Mouse (Mus musculus) lung, adult 2 months (tissue): Measurements from ENCODE around the gene Gm20388. TPM values are rescaled to one million over a fixed set of nuclear protein-coding genes. Genes with fewer than 3 reads are reported as not detected.

Experiments used
- DNase-seq: peaks from one replicate; pipeline ENCODE4 v3.0.0; 2022
- H3K4me1 ChIP-seq: fragments of 200-500 bp; 2 replicates; pipeline ENCODE4 v1.6.1; 2011; ENCODE audit warnings: low read length; ENCODE audit not compliant: control insufficient read depth, insufficient read depth
- H3K4me3 ChIP-seq: fragments of 200-500 bp; replicated peaks from 2 replicates; pipeline ENCODE3; 2011; ENCODE audit warnings: low read depth, mild to moderate bottlenecking, control low read depth, low read length; ENCODE audit errors: extremely low read depth
- CTCF ChIP-seq: fragments of 200-500 bp; IDR thresholded peaks from 2 replicates; pipeline ENCODE4 v1.5.1; 2011; ENCODE audit warnings: mild to moderate bottlenecking, low read length, control low read depth; ENCODE audit not compliant: insufficient read depth
- POLR2A ChIP-seq: fragments of 200-500 bp; IDR thresholded peaks from 2 replicates; pipeline ENCODE4 v1.6.1; 2011; ENCODE audit warnings: low read depth, mild to moderate bottlenecking, control low read depth, low read length, borderline replicate concordance; ENCODE audit errors: extremely low read depth
- WGBS: fragments of 180-500 bp; shearing (Covaris S2); methylation state at CpG from one replicate; pipeline ENCODE4 v1.1.7; 2018; 5-methylcytosine and 5-hydroxymethylcytosine counted together
- polyA plus RNA-seq: library from polyadenylated mRNA; depleted of rRNA; stranded (reverse); fragments of >200 nt; gene quantifications from 2 replicates; pipeline ENCODE4 v1.2.3, GENCODE M21; 2012

The Gm20388 gene
- polyA plus RNA-seq, 1 experiment = 67.8 TPM

DNA sequence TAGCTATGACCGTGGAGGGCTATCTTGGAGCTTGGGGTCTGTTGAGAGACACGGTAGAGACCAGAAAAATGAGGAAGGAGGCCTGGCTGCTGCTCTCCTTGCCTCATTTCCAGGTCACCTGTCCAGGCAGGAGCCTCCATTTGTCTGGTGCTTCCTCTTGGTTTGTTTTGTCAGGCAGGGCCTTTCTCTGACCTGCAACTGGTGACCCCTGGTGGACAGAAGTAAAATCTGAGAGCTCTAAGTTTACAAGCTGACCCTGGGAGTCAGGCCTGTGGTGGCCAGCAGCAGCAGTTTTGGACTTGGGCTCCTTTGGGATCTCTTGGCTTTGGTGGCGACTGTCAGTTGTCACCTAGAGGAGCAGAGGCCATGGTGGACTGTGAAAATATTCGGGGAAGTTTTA lies 2023.9 kb downstream of the Gm20388 start:
- TF ChIP-seq POLR2A = no peak
- peak; percentile 34; the same call in 1 of the 2 replicates for TF ChIP-seq CTCF
- no peaks in the 10 kb centered on the region for H3K4me1 ChIP-seq
- DNase-seq = peak; percentile 24
- no peak overlapping the region for H3K4me3 ChIP-seq
- 33% methylated on average over 4 of the region's 4 CpGs for WGBS

DNA sequence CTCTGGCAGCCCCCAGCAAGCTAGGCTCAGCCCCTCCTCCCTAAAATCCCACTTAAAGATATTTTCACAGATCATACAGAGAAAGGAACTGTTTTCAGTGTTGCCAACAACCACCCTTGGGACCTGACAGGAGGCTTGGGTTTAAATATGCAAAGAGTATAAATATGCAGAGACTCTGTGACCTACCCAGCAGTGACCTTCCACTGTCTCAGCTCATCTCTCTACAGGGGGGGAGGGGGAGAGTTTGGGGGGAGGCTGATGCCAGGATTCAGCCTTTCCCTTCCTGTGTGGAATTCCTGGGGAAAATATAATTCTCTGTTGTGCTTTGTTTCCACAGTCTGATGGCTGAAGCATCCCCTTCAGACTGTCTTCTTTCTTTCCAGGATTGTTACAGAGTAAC lies 2024.3 kb downstream of the Gm20388 start:
- no peak for DNase-seq
- no peak overlapping the region for H3K4me3 ChIP-seq
- H3K4me1 ChIP-seq = no peaks in the 10 kb centered on the region
- no peak for TF ChIP-seq POLR2A
- TF ChIP-seq CTCF = no peak

DNA sequence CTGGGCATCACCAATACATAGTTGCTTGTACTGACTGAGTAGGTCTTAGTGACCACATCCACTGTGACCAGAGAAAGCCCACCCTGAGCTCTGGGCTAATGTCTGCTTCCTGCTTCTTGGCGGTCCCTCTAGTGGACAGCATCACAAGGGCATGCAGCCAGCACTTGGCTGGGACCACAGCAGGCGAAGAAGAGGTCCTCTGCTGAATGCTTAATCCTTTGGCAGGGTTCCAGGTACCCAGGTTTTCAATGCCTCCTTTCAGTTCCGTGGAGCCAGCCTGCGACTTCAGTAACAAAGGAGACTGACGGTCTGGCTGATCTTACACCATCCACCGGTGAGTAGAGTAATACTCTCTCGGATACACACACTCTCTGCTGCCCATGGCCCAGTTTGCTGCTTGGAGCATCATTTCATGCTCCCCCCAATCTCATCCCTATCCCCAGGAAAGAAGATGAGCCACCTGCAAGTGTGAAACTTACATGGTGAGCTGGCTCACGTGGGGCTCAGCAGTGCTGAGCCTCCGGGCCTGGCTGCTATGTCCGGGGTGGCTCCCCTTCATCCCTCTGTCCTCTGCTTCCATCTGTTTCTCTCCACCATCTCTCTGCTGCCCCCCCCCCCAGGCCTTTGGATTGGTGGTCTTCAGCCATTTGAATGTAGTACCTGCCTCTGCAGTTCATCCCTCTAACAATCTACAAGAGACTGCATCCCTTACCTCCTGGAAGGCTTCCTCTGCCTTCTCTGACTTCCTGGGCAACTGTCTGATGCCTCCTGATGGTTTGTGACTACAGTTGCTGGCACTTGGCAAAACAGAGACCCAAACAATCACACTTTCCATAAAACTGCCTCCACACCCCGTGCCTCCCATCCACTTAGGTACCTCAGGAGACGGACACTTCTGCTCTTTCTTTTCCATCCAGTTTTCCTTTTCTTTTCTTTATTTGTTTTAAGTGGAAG lies 2025.0 kb downstream of the Gm20388 start:
- no peak for DNase-seq
- no peak overlapping the region for H3K4me3 ChIP-seq
- WGBS = 52% methylated on average over 12 of the region's 12 CpGs
- H3K4me1 ChIP-seq = no peaks in the 10 kb centered on the region
- no peak for TF ChIP-seq POLR2A
- TF ChIP-seq CTCF = 0 out of 2 replicates have a peak, but pooled peaks have one; percentile 9

DNA sequence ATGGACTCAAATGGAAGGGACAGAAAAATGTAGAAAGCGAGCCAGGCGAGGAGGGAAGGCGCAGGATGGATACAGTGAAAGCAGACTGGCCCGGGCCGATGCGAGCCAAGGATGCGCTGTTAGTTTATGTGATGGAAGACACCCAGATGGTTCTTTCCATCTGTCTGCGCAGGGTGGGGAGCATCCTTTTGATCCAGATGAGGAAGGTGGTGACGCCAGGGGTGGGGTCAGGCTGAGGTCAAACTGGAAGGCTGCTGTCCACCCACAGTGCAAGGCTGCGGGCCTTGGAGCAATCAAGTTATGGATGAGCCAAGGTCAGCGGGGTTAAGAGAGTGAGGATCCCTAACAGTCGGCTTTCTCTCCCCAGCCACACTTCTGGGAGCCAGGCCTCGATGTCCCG lies 2025.8 kb downstream of the Gm20388 start:
- Histone ChIP-seq H3K4me3 (no peak overlapping the region), H3K4me1 (no peaks in the 10 kb centered on the region)
- DNase-seq = no peak
- 46% methylated on average over 14 of the region's 14 CpGs for WGBS
- no peak for TF ChIP-seq CTCF
- no peak for TF ChIP-seq POLR2A

DNA sequence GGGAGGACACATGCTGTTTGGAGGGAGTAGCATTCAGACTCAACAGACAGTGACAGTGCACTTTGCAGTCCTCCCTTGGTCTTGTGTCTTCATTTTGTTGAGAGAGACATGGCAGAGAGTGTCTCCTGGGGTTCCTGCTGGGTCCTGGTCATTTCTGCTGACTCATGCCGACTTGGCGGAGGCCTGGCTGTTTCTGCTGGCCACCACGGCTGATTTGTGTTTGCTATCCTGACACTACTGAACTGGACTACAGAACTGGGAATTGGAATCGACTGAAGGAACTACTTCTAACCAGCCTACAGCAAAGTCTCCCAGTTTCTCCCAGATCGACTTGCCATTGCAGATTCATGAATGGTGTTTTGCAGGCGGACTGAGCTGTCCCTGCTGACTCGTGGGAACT lies 2028.1 kb downstream of the Gm20388 start:
- Histone ChIP-seq H3K4me1 (no peaks in the 10 kb centered on the region), H3K4me3 (no peak overlapping the region)
- WGBS = 81% methylated on average over 7 of the region's 7 CpGs
- TF ChIP-seq CTCF = no peak
- no peak for TF ChIP-seq POLR2A
- no peak for DNase-seq

DNA sequence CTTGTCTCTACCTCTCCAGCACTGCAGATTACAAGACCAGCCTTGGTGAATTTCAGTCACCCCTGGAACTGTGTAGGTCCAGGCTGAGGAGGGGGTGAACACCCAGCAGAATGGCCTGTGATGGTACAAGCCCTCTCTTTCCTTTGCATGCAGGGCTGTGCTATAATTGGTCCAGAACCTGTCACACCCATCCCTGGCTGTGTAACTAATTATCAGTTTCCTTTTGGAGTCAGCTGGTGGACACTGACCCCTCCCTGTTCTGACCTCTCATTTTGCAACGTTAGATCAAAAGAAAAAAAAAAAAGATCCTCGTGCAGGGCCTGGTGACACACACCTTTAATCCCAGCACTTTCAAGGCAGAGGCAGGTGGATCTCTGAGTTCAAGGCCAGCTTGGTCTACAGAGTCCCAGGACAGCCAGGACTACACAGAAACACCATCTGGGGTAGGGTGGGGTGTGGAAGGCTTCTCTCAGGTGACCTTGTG lies 2032.5 kb downstream of the Gm20388 start:
- no peak for DNase-seq
- no peak overlapping the region for H3K4me3 ChIP-seq

DNA sequence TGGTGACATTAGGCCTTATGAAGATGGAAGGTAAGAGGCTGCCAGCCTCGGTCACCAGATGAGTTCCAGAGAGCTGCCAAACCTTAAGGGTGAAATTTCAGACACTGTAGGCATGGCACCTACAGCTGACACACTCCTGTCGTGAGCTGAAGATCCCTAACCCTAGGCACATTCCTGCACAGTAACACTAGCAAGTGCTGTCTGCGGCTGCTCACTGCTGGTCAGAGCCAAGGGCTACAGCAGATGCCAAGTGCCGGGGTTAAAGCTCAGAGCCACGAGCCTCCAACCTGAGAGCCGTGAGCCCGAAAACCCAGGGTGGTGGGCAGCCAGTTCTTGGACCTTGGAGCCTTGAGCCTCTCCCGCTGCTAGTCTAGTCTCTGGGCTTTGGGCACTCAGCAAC lies 2033.1 kb downstream of the Gm20388 start:
- H3K4me1 ChIP-seq = peaks cover 3% of the 10 kb centered on the region; the same call in 1 of the 2 replicates
- H3K4me3 ChIP-seq = no peak overlapping the region
- TF ChIP-seq CTCF (no peak), POLR2A (no peak)
- WGBS = 80% methylated on average over 8 of the region's 8 CpGs
- DNase-seq = no peak

More for the DNA sequence above, 2032.5 kb downstream of the Gm20388 start:
- WGBS = 20% methylated on average over 2 of the region's 2 CpGs
- TF ChIP-seq POLR2A = no peak
- no peak for TF ChIP-seq CTCF
- H3K4me1 ChIP-seq = peaks cover 3% of the 10 kb centered on the region; the same call in 1 of the 2 replicates

DNA sequence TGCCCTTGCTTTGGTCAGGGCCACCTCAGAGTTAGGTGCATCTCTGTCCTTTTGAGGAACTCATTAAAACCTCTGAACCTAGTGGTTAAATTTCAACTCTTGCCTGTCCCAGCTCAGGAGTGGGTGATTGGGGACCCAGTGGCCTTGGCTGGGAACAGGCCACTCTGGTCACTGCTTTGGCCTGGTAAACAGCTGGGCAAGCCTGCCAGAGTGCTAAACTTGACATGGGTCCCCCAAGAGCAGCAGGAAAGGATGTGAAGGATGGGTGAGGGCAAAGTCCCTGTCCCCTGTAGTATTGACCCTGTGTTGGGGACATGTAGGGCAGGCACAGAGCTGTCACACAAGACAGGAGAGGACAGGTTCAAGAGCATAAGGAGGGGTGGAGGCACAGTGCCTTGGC lies 2034.2 kb downstream of the Gm20388 start, which contains the start of gene Car5a:
Gene Car5a, minus strand, starts transcription at position 74 of the 400 bp plus-strand sequence.
- DNase-seq = no peak
- TF ChIP-seq CTCF (no peak), POLR2A (no peak)
- Histone ChIP-seq H3K4me3 (no peak within 1 kb of the TSS), H3K4me1 (peaks cover 7% of the 10 kb centered on the region; the same call in 1 of the 2 replicates)

DNA sequence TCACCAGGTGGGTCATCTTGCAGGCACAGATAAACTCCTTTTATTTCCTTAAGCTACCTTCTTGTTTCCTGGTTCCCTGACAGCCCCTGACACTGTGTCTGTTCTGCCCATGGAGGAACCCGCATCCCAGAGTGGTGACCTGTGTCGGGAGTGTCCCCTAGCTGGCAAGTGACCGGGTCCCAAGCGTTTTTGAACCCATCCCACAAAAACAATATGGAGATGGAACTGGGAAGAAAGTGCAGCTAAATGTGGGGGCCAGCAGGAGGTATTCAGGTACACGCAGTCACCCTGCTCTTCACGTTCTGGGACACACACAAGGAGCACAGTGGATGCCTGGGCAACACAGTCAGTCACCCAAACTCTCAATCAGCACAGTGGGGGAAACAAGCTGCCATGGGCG lies 2035.7 kb downstream of the Gm20388 start:
- H3K4me3 ChIP-seq = no peak overlapping the region
- DNase-seq = no peak
- 88% methylated on average over 7 of the region's 7 CpGs for WGBS
- TF ChIP-seq CTCF (no peak), POLR2A (no peak)
- peaks cover 7% of the 10 kb centered on the region; the same call in 1 of the 2 replicates for H3K4me1 ChIP-seq
